Mouse (Mus musculus) ES-E14 (cell line): ENCODE results near the gene Gm10378.
"Not testable (repeated sequence)": the region's sequence is repeated elsewhere in the genome, so short reads cannot be mapped to it uniquely, and the experiment has no call there.

Source experiments
- CHD2 ChIP-seq: IDR thresholded peaks from 2 replicates; pipeline ENCODE4 v1.6.1; 2014; ENCODE audit warnings: mild to moderate bottlenecking, low read depth, low read length, inconsistent platforms
- HCFC1 ChIP-seq: IDR thresholded peaks from 2 replicates; pipeline ENCODE4 v1.6.1; 2012; ENCODE audit warnings: low read length, inconsistent platforms, borderline replicate concordance; ENCODE audit not compliant: insufficient read depth
- ZNF384 ChIP-seq: IDR thresholded peaks from 2 replicates; pipeline ENCODE4 v1.6.1; 2012; ENCODE audit warnings: low read depth, low read length, inconsistent platforms

DNA sequence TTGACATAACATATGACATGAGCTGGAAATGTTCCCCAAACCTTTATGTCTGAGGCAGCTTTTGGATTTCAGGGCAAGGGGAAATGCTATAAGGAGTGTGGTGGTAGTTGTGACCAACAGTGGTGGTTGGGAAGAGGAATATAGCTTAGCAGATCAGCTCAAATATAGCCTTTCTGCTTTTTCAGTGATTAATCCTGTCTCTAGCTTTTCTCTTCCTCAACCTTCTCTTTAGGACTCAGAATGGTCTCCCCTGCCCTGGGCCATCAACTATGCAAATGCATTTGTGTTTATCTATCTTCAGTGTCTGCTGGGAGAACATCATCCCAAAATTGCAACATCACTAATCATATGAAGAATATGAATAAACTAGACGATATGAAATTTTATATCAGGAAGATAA, at the start of gene Gm10378:
- not testable (repeated sequence) for TF ChIP-seq HCFC1, CHD2, ZNF384
